Mouse (Mus musculus) megakaryocyte-erythroid progenitor cell, adult 5-6 weeks (primary cell): ENCODE results near the gene Cd207. TPM values are rescaled to one million over a fixed set of nuclear protein-coding genes. Genes with fewer than 3 reads are reported as not detected.
A peak's percentile ranks its signal among the peaks of the same experiment; 100 is the strongest.

Experiments used
- ATAC-seq: replicated peaks from 2 replicates; pipeline ENCODE4 v1.8.0; 2016; ENCODE audit warnings: mild to moderate bottlenecking, inconsistent platforms; ENCODE audit not compliant: severe bottlenecking, poor library complexity, low FRiP score, low TSS enrichment
- total RNA-seq, 2 experiments: library from RNA; stranded (forward) in 1 of 2; stranded (reverse) in 1 of 2; fragments of 200-1000, 215-1000 nt in 1 of 2; fragments of >200 nt in 1 of 2; fragmentation: Nextera tagmentation in 1 of 2; gene quantifications; 2 replicates each; pipeline ENCODE4 v1.2.3; 2014 to 2017

Gene Cd207
- not detected in 2 replicates for total RNA-seq (2014; fragmentation: Nextera tagmentation)
- not detected in 2 replicates for total RNA-seq (2017)

- ATAC-seq, result no peak
Observed at GRCm38 (mm10) chr6:83677757-83678156, at the start of gene Cd207. Cd207 (minus strand) TSS chr6:83677857.

DNA sequence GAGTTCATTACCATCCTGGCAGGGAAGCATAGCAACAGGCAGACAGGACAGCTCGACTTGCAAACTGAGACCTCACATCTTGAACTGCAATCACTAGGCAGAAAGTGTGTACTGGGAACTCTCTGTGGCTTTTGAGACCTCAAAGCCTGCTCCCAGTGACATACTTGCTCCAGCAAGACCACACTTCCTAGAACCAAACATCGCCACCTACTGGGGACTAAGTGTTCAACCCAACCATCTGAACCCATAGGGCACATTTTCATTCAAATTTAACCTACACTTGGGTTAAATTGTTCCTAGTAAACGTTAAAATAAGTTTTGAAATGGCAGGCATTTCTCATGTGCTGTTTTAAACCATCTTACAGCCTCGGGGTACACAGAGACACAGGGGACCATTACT lies 49.5 kb upstream of the Cd207 start:
- ATAC-seq, result no peak

- ATAC-seq, result no peak
Observed at GRCm38 (mm10) chr6:83722526-83722925, 44.9 kb upstream of the Cd207 start.

- no peak for ATAC-seq
Observed at GRCm38 (mm10) chr6:83717026-83717425, 39.4 kb upstream of the Cd207 start.

GRCm38 (mm10) chr6:83715461-83716196 lies 38.0 kb upstream of the Cd207 start:
- no peak for ATAC-seq

GRCm38 (mm10) chr6:83714221-83715123 lies 36.8 kb upstream of the Cd207 start:
- no peak for ATAC-seq

DNA sequence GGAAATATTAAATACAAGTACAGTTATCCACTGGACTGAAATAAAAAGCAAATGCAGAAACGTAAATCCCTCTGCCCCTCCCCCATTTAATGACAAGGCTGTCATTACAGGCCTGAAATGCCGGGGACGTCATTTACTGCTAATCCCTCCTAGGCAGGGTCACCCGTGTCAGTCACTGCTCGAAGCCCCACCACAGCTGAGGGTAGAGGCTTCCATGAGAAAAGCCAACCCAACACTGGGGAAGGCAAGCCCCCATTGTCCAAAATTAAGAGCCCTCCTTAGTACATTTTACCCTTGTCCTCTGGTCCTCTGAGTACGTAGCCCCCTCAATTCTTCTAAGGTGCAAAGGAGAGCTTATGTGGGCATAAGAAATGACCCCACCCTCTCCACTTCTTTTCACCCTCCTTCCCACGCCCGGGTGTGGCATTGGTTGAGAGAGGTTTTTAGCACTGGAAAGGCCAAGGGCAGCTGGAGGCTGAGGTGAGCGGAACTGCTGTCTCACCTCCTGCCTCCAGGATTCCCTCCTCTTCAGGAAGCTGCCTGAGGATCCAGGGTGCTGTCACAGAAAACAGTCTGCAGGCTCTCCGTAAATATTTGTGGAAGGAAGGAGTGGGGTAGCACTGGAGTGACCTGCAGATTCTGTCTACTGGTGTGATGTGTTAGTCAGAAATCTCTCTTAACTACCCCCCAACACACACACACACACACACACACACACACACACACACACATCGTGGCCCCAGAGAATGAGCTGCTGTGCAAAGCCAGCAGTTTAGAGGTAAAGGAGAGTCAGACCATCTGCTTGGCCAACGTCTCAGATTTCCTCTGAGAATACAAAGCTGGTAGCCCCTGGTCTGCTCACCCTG lies 35.8 kb upstream of the Cd207 start:
- no peak for ATAC-seq

GRCm38 (mm10) chr6:83711725-83712475 lies 34.2 kb upstream of the Cd207 start:
- no peak for ATAC-seq

DNA sequence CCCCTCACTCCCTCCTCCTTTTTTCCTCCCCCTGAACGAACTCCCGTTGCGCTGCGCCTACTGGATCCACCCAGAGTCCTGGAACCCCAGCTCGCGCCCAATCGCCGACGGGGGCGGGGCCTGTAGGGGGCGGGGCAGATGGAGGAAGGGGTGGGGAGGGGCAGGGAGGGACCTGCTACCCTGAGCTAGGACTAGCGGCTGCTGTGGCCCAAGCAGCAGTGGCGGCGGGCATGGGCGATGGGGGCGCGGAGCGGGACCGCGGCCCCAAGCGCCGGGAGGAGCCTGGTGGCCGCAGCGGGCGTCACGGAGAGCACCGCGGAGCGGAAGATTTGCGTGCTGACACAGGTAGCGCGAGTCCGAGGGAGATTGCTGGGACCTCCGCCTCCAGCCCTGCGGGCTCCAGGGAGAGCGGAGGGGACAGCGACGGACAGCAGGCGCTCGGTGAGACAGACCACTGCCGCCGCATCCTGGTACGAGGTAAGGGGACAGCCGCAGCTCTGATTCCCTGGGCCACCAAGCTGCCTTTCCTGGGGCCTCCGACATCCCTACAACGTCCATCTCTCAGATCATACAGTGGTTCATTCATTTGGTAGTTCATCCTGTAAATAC lies 33.5 kb upstream of the Cd207 start, which contains the start of gene Vax2:
Gene Vax2 (plus strand): TSS at position 198 of the 609 bp plus-strand sequence.
- peak; percentile 61 for ATAC-seq

DNA sequence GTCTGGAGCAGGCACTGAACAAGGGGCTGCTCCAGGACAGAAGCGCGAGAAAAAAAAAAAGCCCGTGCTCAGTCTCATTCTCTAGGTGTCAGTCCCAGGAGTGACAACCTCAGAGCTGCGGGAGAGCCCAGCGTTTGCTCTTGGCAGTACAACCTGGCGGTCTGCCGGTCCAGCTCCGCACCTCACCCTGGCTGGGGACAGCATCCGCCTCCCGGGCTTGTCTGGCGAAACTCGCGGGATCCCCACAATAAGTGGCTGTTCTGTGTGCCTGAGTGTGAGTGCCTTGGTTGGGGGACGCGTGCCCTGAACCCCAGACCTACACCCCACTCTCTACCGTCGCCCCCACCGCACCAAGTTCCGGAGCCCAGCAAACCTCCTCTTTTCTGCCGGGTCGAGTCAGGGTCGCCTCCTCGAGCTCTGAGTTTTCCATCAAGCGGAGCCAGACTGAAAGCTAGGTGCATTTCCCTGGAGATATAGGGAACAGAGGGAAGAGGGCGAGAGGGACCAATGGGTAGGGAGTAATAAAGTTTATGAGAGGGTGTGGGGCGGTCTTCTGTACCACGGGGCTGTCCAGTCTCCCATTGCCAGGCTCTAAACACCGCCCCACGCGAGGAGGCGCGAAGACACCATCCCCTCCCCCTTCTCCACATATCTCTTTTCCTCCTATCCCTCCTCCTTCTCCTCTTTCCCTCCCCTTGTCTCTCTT lies 32.9 kb upstream of the Cd207 start:
- no peak for ATAC-seq

DNA sequence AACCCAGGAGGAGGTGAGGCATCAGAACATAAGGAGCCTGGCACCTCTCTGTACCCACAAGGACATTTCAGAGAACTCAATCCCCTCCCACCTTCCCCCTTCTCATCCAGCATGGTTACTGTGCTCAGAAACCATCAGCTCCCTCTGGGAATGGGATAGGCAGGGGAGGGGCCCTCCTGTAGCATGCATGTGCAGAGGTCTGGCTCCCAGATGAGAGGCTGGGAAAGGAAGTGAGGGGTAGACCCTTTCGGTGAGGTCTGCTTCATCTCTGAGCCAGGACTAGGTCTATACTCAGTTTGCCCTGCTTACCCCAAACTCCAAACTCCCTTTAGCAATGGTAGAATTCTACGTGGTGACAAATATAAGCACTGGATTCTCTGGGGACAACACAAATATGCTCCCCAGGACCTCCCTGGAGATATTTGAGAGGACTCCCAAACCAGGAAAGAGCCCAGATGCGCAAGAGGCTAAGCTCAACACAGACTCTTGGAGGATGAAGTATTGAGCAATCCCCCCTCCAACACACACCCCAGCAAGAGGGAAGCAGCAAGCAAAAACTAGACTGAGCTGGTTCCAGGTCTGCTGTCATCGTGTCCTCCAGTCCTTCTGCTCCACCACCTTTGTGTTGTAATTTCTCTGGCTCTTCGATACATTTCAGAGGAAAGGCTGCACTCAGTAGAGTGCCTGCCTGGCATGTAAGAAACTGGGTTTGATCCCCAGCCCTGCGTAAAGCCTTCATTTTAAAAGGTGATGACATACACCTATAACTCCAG lies 30.3 kb upstream of the Cd207 start:
- ATAC-seq, result no peak

GRCm38 (mm10) chr6:83704701-83705100 lies 27.0 kb upstream of the Cd207 start:
- ATAC-seq, result no peak

- no peak for ATAC-seq
Observed at GRCm38 (mm10) chr6:83704294-83704693, 26.6 kb upstream of the Cd207 start.

DNA sequence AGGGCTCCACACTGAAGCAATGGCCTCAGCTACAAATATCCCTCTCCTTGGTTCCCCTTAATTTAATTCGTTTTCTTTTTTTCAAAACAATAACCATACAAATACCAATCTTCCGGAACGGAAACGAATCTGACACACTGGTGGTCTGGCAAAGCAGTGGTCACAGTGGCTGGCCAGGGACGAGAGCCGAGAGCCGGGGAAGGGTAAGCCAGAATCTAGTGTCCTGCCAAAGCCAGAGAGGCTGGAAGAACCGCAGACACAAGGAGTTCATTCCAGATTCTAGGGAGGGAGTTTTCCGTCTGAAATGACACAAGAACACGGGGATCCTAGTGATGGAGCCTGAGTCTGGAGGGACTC lies 26.0 kb upstream of the Cd207 start:
- no peak for ATAC-seq

GRCm38 (mm10) chr6:83703000-83703721 lies 25.5 kb upstream of the Cd207 start:
- no peak for ATAC-seq

DNA sequence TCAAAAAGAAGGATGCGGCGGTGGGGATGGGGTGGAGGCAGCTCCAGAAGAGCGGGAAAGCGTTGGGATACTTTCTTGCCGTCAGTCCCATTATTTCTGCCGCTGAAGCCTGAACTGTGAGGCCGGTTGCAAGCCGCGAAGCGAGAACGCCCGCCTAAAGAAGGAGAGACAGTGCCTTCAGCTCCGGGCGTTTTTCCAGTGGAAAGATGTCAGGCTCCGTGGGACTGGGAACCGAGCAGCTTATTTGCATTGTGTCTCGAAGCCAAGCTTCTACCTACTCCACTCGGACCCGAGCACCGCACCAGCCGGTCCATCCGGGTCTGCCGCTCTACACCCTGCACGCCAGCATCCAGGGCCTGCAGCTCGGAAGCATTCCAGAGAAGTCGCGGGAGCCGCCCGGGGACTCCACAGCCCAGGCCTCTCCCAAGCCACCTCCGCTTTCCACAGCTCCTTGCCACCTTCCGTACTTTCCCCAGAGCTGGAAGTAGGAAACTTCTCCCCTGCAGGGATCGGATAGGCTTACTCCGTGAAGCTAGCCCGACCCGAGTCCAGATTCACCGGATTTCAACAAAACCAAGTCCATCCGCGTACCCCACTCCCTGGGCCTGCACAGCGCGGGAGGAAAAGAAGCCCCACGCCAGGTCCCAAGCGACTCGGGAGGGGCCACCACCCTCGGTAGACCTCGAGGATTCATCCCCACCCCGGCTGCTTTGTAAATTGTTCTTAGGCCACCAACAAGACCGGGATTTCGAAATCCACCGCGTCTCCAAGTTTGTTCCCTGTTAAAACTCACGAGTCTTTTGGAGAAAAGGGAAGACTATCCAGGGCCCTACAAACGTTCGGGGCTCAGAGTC lies 24.7 kb upstream of the Cd207 start:
- no peak for ATAC-seq
